Mouse (Mus musculus): Measurements from ENCODE around the gene Map6. TPM values are rescaled to one million over a fixed set of nuclear protein-coding genes. Genes with fewer than 3 reads are reported as not detected.

Map6 gene
- polyA plus RNA-seq, 1 experiment from 2014 or later = 10.2 TPM

GRCm38 (mm10) chr7:99306640-99307039, 39.4 kb downstream of the Map6 start:
- ATAC-seq (ENCODE audit: low read depth) (peak; percentile 42; the same call in 1 of the 2 replicates), DNase-seq (ENCODE audit: low spot score) (no peak)
- H3K27me3 ChIP-seq (replicated peaks; ENCODE audit: control insufficient read depth, insufficient read depth, low read length) = no peaks in the 10 kb centered on the region
- H3K4me1 ChIP-seq (ENCODE audit: control insufficient read depth, insufficient read depth, low read length) = peaks cover 12% of the 10 kb centered on the region; the same call in 1 of the 2 replicates
- H3K36me3 ChIP-seq (ENCODE audit: control insufficient read depth, insufficient read depth, low read length) = no peaks in the 10 kb centered on the region
- H3K4me3 ChIP-seq (ENCODE audit: low read depth, low read length) = no peak overlapping the region
- H3K9ac ChIP-seq (ENCODE audit: low read depth, low read length) = no peak overlapping the region
- H3K4me2 ChIP-seq (ENCODE audit: low read depth, low read length) = no peak overlapping the region
- H3K9me3 ChIP-seq (ENCODE audit: control insufficient read depth, low read length) = no peaks in the 10 kb centered on the region
- no peak overlapping the region for H3K27ac ChIP-seq (replicated peaks; ENCODE audit: low read depth, low read length)
- WGBS = 49% methylated on average over 3 of the region's 3 CpGs

- Histone ChIP-seq H3K36me3 (ENCODE audit: control insufficient read depth, insufficient read depth, low read length) (no peaks in the 10 kb centered on the region), H3K27me3 (replicated peaks; ENCODE audit: control insufficient read depth, insufficient read depth, low read length) (no peaks in the 10 kb centered on the region), H3K4me1 (ENCODE audit: control insufficient read depth, insufficient read depth, low read length) (peaks cover 11% of the 10 kb centered on the region), H3K9ac (ENCODE audit: low read depth, low read length) (no peak overlapping the region), H3K27ac (replicated peaks; ENCODE audit: low read depth, low read length) (no peak overlapping the region), H3K4me3 (ENCODE audit: low read depth, low read length) (no peak overlapping the region), H3K4me2 (ENCODE audit: low read depth, low read length) (no peak overlapping the region), H3K9me3 (ENCODE audit: control insufficient read depth, low read length) (no peaks in the 10 kb centered on the region)
- WGBS = 52% methylated on average over 7 of the region's 7 CpGs
- no peak for ATAC-seq (ENCODE audit: low read depth)
- DNase-seq (ENCODE audit: low spot score) = no peak
Observed at GRCm38 (mm10) chr7:99311433-99311832, 44.2 kb downstream of the Map6 start.

- peak; percentile 41 for DNase-seq (ENCODE audit: low spot score)
- WGBS = 62% methylated on average over 4 of the region's 4 CpGs
- H3K4me2 ChIP-seq (ENCODE audit: low read depth, low read length) = no peak overlapping the region
Observed at GRCm38 (mm10) chr7:99312058-99312457, 44.8 kb downstream of the Map6 start.

GRCm38 (mm10) chr7:99312671-99313143, 45.5 kb downstream of the Map6 start:
- 36% methylated on average over 8 of the region's 8 CpGs for WGBS
- H3K9me3 ChIP-seq (ENCODE audit: control insufficient read depth, low read length) = no peaks in the 10 kb centered on the region
- H3K4me3 ChIP-seq (ENCODE audit: low read depth, low read length) = no peak overlapping the region
- H3K9ac ChIP-seq (ENCODE audit: low read depth, low read length) = no peak overlapping the region
- no peak overlapping the region for H3K4me2 ChIP-seq (ENCODE audit: low read depth, low read length)
- peaks cover 8% of the 10 kb centered on the region; the same call in 1 of the 2 replicates for H3K4me1 ChIP-seq (ENCODE audit: control insufficient read depth, insufficient read depth, low read length)
- H3K27ac ChIP-seq (replicated peaks; ENCODE audit: low read depth, low read length) = no peak overlapping the region
- H3K36me3 ChIP-seq (ENCODE audit: control insufficient read depth, insufficient read depth, low read length) = no peaks in the 10 kb centered on the region
- ATAC-seq (ENCODE audit: low read depth) (peak; percentile 60; the same call in 1 of the 2 replicates), DNase-seq (ENCODE audit: low spot score) (peak; percentile 44)
- H3K27me3 ChIP-seq (replicated peaks; ENCODE audit: control insufficient read depth, insufficient read depth, low read length) = no peaks in the 10 kb centered on the region

More at GRCm38 (mm10) chr7:99312058-99312457, 44.8 kb downstream of the Map6 start:
- Histone ChIP-seq H3K9me3 (ENCODE audit: control insufficient read depth, low read length) (no peaks in the 10 kb centered on the region), H3K27me3 (replicated peaks; ENCODE audit: control insufficient read depth, insufficient read depth, low read length) (no peaks in the 10 kb centered on the region), H3K36me3 (ENCODE audit: control insufficient read depth, insufficient read depth, low read length) (no peaks in the 10 kb centered on the region), H3K4me1 (ENCODE audit: control insufficient read depth, insufficient read depth, low read length) (peaks cover 8% of the 10 kb centered on the region; the same call in 1 of the 2 replicates), H3K27ac (replicated peaks; ENCODE audit: low read depth, low read length) (no peak overlapping the region), H3K9ac (ENCODE audit: low read depth, low read length) (no peak overlapping the region), H3K4me3 (ENCODE audit: low read depth, low read length) (no peak overlapping the region)
- ATAC-seq (ENCODE audit: low read depth) = peak; percentile 77

GRCm38 (mm10) chr7:99313253-99313652, 46.0 kb downstream of the Map6 start:
- no peak overlapping the region for H3K27ac ChIP-seq (replicated peaks; ENCODE audit: low read depth, low read length)
- no peaks in the 10 kb centered on the region for H3K9me3 ChIP-seq (ENCODE audit: control insufficient read depth, low read length)
- H3K4me1 ChIP-seq (ENCODE audit: control insufficient read depth, insufficient read depth, low read length) = peaks cover 8% of the 10 kb centered on the region; the same call in 1 of the 2 replicates
- H3K36me3 ChIP-seq (ENCODE audit: control insufficient read depth, insufficient read depth, low read length) = no peaks in the 10 kb centered on the region
- H3K4me3 ChIP-seq (ENCODE audit: low read depth, low read length) = no peak overlapping the region
- no peak for DNase-seq (ENCODE audit: low spot score)
- H3K27me3 ChIP-seq (replicated peaks; ENCODE audit: control insufficient read depth, insufficient read depth, low read length) = no peaks in the 10 kb centered on the region
- 70% methylated on average over 8 of the region's 8 CpGs for WGBS
- H3K4me2 ChIP-seq (ENCODE audit: low read depth, low read length) = no peak overlapping the region
- no peak overlapping the region for H3K9ac ChIP-seq (ENCODE audit: low read depth, low read length)
- ATAC-seq (ENCODE audit: low read depth) = no peak

GRCm38 (mm10) chr7:99314565-99314964, 47.3 kb downstream of the Map6 start:
- 79% methylated on average over 4 of the region's 4 CpGs for WGBS
- peaks cover 8% of the 10 kb centered on the region; the same call in 1 of the 2 replicates for H3K4me1 ChIP-seq (ENCODE audit: control insufficient read depth, insufficient read depth, low read length)
- no peaks in the 10 kb centered on the region for H3K9me3 ChIP-seq (ENCODE audit: control insufficient read depth, low read length)
- H3K27ac ChIP-seq (replicated peaks; ENCODE audit: low read depth, low read length) = no peak overlapping the region
- H3K36me3 ChIP-seq (ENCODE audit: control insufficient read depth, insufficient read depth, low read length) = no peaks in the 10 kb centered on the region
- H3K4me3 ChIP-seq (ENCODE audit: low read depth, low read length) = no peak overlapping the region
- no peaks in the 10 kb centered on the region for H3K27me3 ChIP-seq (replicated peaks; ENCODE audit: control insufficient read depth, insufficient read depth, low read length)
- no peak overlapping the region for H3K4me2 ChIP-seq (ENCODE audit: low read depth, low read length)
- DNase-seq (ENCODE audit: low spot score) (no peak), ATAC-seq (ENCODE audit: low read depth) (no peak)
- H3K9ac ChIP-seq (ENCODE audit: low read depth, low read length) = no peak overlapping the region

- no peak overlapping the region for H3K4me3 ChIP-seq (ENCODE audit: low read depth, low read length)
- WGBS = 71% methylated on average over 7 of the region's 7 CpGs
- ATAC-seq (ENCODE audit: low read depth) = no peak
- H3K4me1 ChIP-seq (ENCODE audit: control insufficient read depth, insufficient read depth, low read length) = peaks cover 11% of the 10 kb centered on the region; the same call in 1 of the 2 replicates
- DNase-seq (ENCODE audit: low spot score) = no peak
- H3K4me2 ChIP-seq (ENCODE audit: low read depth, low read length) = no peak overlapping the region
- no peak overlapping the region for H3K27ac ChIP-seq (replicated peaks; ENCODE audit: low read depth, low read length)
- H3K9ac ChIP-seq (ENCODE audit: low read depth, low read length) = no peak overlapping the region
- no peaks in the 10 kb centered on the region for H3K36me3 ChIP-seq (ENCODE audit: control insufficient read depth, insufficient read depth, low read length)
- H3K9me3 ChIP-seq (ENCODE audit: control insufficient read depth, low read length) = no peaks in the 10 kb centered on the region
- H3K27me3 ChIP-seq (replicated peaks; ENCODE audit: control insufficient read depth, insufficient read depth, low read length) = no peaks in the 10 kb centered on the region
Observed at GRCm38 (mm10) chr7:99316207-99316606, 49.0 kb downstream of the Map6 start.

- Histone ChIP-seq H3K36me3 (ENCODE audit: control insufficient read depth, insufficient read depth, low read length) (no peaks in the 10 kb centered on the region), H3K27ac (replicated peaks; ENCODE audit: low read depth, low read length) (no peak overlapping the region), H3K4me3 (ENCODE audit: low read depth, low read length) (no peak overlapping the region), H3K27me3 (replicated peaks; ENCODE audit: control insufficient read depth, insufficient read depth, low read length) (no peaks in the 10 kb centered on the region), H3K9me3 (ENCODE audit: control insufficient read depth, low read length) (no peaks in the 10 kb centered on the region), H3K9ac (ENCODE audit: low read depth, low read length) (no peak overlapping the region), H3K4me1 (ENCODE audit: control insufficient read depth, insufficient read depth, low read length) (peaks cover 8% of the 10 kb centered on the region; the same call in 1 of the 2 replicates), H3K4me2 (ENCODE audit: low read depth, low read length) (no peak overlapping the region)
- ATAC-seq (ENCODE audit: low read depth) (no peak), DNase-seq (ENCODE audit: low spot score) (peak; percentile 41)
- 74% methylated on average over 7 of the region's 7 CpGs for WGBS
Observed at GRCm38 (mm10) chr7:99317475-99317874, 50.2 kb downstream of the Map6 start.

GRCm38 (mm10) chr7:99320524-99320923, 53.3 kb downstream of the Map6 start:
- Histone ChIP-seq H3K4me1 (ENCODE audit: control insufficient read depth, insufficient read depth, low read length) (0 out of 2 replicates have a peak, but pooled peaks cover 3% of the 10 kb centered on the region), H3K4me3 (ENCODE audit: low read depth, low read length) (no peak overlapping the region), H3K9ac (ENCODE audit: low read depth, low read length) (no peak overlapping the region), H3K4me2 (ENCODE audit: low read depth, low read length) (no peak overlapping the region), H3K27me3 (replicated peaks; ENCODE audit: control insufficient read depth, insufficient read depth, low read length) (no peaks in the 10 kb centered on the region), H3K9me3 (ENCODE audit: control insufficient read depth, low read length) (no peaks in the 10 kb centered on the region), H3K27ac (replicated peaks; ENCODE audit: low read depth, low read length) (no peak overlapping the region), H3K36me3 (ENCODE audit: control insufficient read depth, insufficient read depth, low read length) (no peaks in the 10 kb centered on the region)
- ATAC-seq (ENCODE audit: low read depth) = no peak
- no peak for DNase-seq (ENCODE audit: low spot score)
- WGBS = 31% methylated on average over 12 of the region's 14 CpGs

Measured in embryonic facial prominence, embryonic 14.5 days (tissue).